7 mouse cellular contexts compared by ENCODE assay signal in the genomic region with DNA sequence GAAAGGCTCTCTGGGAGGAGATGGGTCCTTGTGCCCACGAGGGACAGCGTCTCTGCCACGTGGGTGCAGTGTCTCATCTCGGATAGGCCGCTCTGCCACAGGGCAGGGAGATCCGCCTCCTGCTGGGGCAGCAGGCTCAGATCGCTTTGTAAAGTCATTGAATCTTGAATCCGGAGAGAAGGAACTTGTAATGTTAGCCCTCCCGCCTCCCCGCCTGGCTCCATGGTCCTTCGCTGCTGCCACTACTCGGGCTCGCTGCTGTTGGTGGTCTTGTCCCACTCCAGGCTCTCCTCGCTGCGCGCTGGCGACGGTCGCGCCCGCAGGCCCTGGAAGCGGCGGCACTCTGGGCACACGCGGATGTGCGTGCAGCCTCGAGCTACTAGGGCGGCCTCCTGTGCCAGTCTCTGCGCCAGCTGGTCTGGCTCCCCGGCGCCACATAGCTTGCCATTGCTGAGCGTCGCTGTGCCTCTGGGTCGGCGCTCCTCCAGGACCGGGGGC. TPM values are rescaled to one million over a fixed set of nuclear protein-coding genes. Genes with fewer than 3 reads are reported as not detected.
A peak's percentile ranks its signal among the peaks of the same experiment; 100 is the strongest.
DNase-seq lines count a peak whose midpoint lies in the region; ATAC-seq and TF ChIP-seq lines count a peak whose summit lies in the region.

No protein-coding gene starts in this region.

- peak overlapping the region; percentile 36; the same call in 1 of the 2 replicates for H3K9ac ChIP-seq in intestine, embryonic 16.5 days (ENCODE audit: low read depth, low read length)
- H3K9ac ChIP-seq in midbrain, embryonic 11.5 days (ENCODE audit: low read length) = peak overlapping the region; percentile 35; the same call in 1 of the 2 replicates
- 0 out of 2 replicates have a peak overlapping the region, but pooled peaks have one; percentile 31 for H3K9ac ChIP-seq in stomach, postnatal 0 days (ENCODE audit: low read length)

- H3K4me2 ChIP-seq in intestine, embryonic 16.5 days (ENCODE audit: low read depth, low read length) = peak overlapping the region; percentile 52
- peak overlapping the region; percentile 56 for H3K4me2 ChIP-seq in midbrain, embryonic 11.5 days
- H3K4me2 ChIP-seq in stomach, postnatal 0 days (replicated peaks; ENCODE audit: low read depth) = peak overlapping the region; percentile 63

- peak; percentile 28; the same call in 1 of the 2 replicates for TF ChIP-seq CTCF in stomach, postnatal 0 days (IDR thresholded peaks at IDR 0.05; ENCODE audit: low read depth)

- peak; percentile 73 for DNase-seq in adrenal gland, adult 2 months
- DNase-seq in cerebellum, adult 9-10 months = peak; percentile 56
- DNase-seq in left cerebral cortex, postnatal 36 days (ENCODE audit: low spot score in 2 of 2) = peak; percentile 40 to 50
- DNase-seq in midbrain, embryonic 11.5 days (ENCODE audit: low spot score, missing footprints) = peak; percentile 92
- DNase-seq in stomach, postnatal 0 days (ENCODE audit: low spot score) = peak; percentile 21

- 0 out of 2 replicates have a peak, but pooled peaks cover 2% of the 10 kb centered on the region for H3K4me1 ChIP-seq in intestine, embryonic 16.5 days (ENCODE audit: control insufficient read depth, insufficient read depth, low read length)
- H3K4me1 ChIP-seq in midbrain, embryonic 11.5 days (ENCODE audit: control insufficient read depth, insufficient read depth, low read length) = peaks cover 5% of the 10 kb centered on the region; the same call in 1 of the 2 replicates
- H3K4me1 ChIP-seq in stomach, postnatal 0 days (replicated peaks; ENCODE audit: control insufficient read depth, insufficient read depth) = no peaks in the 10 kb centered on the region; the same call in 1 of the 2 replicates

- H3K27me3 ChIP-seq in intestine, embryonic 16.5 days (replicated peaks; ENCODE audit: control insufficient read depth, insufficient read depth, low read length) = no peaks in the 10 kb centered on the region
- H3K27me3 ChIP-seq in midbrain, embryonic 11.5 days (ENCODE audit: control insufficient read depth, insufficient read depth, low read length) = peaks cover 6% of the 10 kb centered on the region
- H3K27me3 ChIP-seq in stomach, postnatal 0 days (ENCODE audit: control insufficient read depth, insufficient read depth, low read length) = no peaks in the 10 kb centered on the region

- ATAC-seq in frontal cortex, adult (ENCODE audit: low TSS enrichment) = peak; percentile 87
- ATAC-seq in intestine, embryonic 16.5 days = peak; percentile 36; the same call in 1 of the 2 replicates
- peak; percentile 46; the same call in 1 of the 2 replicates for ATAC-seq in midbrain, embryonic 11.5 days (ENCODE audit: low FRiP score)
- ATAC-seq in stomach, postnatal 0 days (ENCODE audit: low FRiP score, low TSS enrichment) = 0 out of 2 replicates have a peak, but pooled peaks have one; percentile 40

- intact Hi-C loops in left cerebral cortex, postnatal 36 days (cut with DNase I) = loop anchor here (2.0 kb wide), 1 partner anchor 54 kb away; no protein-coding TSS in a partner anchor

- 29% methylated on average over 36 of the region's 36 CpGs for WGBS in intestine, embryonic 16.5 days
- 2% methylated on average over 35 of the region's 36 CpGs for WGBS in midbrain, embryonic 11.5 days
- 12% methylated on average over 36 of the region's 36 CpGs for WGBS in stomach, postnatal 0 days

- no peaks in the 10 kb centered on the region for H3K36me3 ChIP-seq in intestine, embryonic 16.5 days (ENCODE audit: control insufficient read depth, insufficient read depth, low read length)
- H3K36me3 ChIP-seq in midbrain, embryonic 11.5 days (ENCODE audit: control insufficient read depth, insufficient read depth, low read length) = no peaks in the 10 kb centered on the region
- no peaks in the 10 kb centered on the region for H3K36me3 ChIP-seq in stomach, postnatal 0 days (ENCODE audit: control insufficient read depth, insufficient read depth, low read length)

- no peak for TF ChIP-seq EP300 in stomach, postnatal 0 days (optimal IDR thresholded peaks at IDR 0.05)

- peak overlapping the region; percentile 21 for H3K4me3 ChIP-seq in intestine, embryonic 16.5 days (ENCODE audit: low read length)
- H3K4me3 ChIP-seq in midbrain, embryonic 11.5 days (ENCODE audit: low read depth, low read length) = peak overlapping the region; percentile 27
- peak overlapping the region; percentile 21 for H3K4me3 ChIP-seq in stomach, postnatal 0 days (ENCODE audit: low read depth, low read length)

- no peaks in the 10 kb centered on the region for H3K9me3 ChIP-seq in intestine, embryonic 16.5 days (ENCODE audit: control insufficient read depth, low read length)
- no peaks in the 10 kb centered on the region for H3K9me3 ChIP-seq in midbrain, embryonic 11.5 days (ENCODE audit: control insufficient read depth, low read length)
- no peaks in the 10 kb centered on the region for H3K9me3 ChIP-seq in stomach, postnatal 0 days (ENCODE audit: control insufficient read depth, low read length)

- no peak overlapping the region for H3K27ac ChIP-seq in intestine, embryonic 16.5 days (ENCODE audit: low read length)
- no peak overlapping the region for H3K27ac ChIP-seq in midbrain, embryonic 11.5 days (ENCODE audit: low read depth, low read length)
- H3K27ac ChIP-seq in stomach, postnatal 0 days (replicated peaks) = no peak overlapping the region

RNA-seq across cellular contexts. Expression of a gene that starts 13.0 kb away (rescaled TPM):
- total RNA-seq in adrenal gland, adult 2 months (2021) = 10 to 100 TPM; 44.3 to 53.5 TPM
- 8.4 and 14.8 TPM in 2 replicates for polyA plus RNA-seq in adrenal gland, adult 2 months (2012; rRNA removed)
- polyA plus RNA-seq in intestine, embryonic 16.5 days (2015; fragmentation: Nextera tagmentation; extraction: Ambion mirVana) = 5.1 and 6.0 TPM in 2 replicates
- total RNA-seq in left cerebral cortex, postnatal 36 days (2021) = 10 to 100 TPM; 50.5 to 55.9 TPM
- 4.0 and 4.5 TPM in 2 replicates for polyA plus RNA-seq in midbrain, embryonic 11.5 days (2014; fragmentation: Nextera tagmentation; extraction: Ambion mirVana)
- polyA plus RNA-seq in stomach, postnatal 0 days (2015; fragmentation: Nextera tagmentation; extraction: Ambion mirVana) = 2.9 and 3.0 TPM in 2 replicates

Comparison
In these comparisons a context has a peak if more than half of its experiments do, and no peak if none do; other contexts are left out.
1. DNase-seq: peak in every context shown above with its lines; median percentile 92 in midbrain, embryonic 11.5 days; 73 in adrenal gland, adult 2 months; 56 in cerebellum, adult 9-10 months; 45 in left cerebral cortex, postnatal 36 days; 21 in stomach, postnatal 0 days.
2. ATAC-seq: peak in every context shown above with its lines; median percentile 87 in frontal cortex, adult; 46 in midbrain, embryonic 11.5 days; 40 in stomach, postnatal 0 days; 36 in intestine, embryonic 16.5 days.